Mouse (Mus musculus): ENCODE measurements around the gene Gtf2h5.
A peak's percentile ranks its signal among the peaks of the same experiment; 100 is the strongest.

GRCm38 (mm10) chr17:6079287-6080122 is at the start of gene Gtf2h5, which contains the start of gene Serac1:
- TF ChIP-seq CTCF (IDR thresholded peaks at IDR 0.05; ENCODE audit: insufficient read depth, low read length) = no peak
- peak; percentile 88 for TF ChIP-seq POLR2A (IDR thresholded peaks at IDR 0.05; ENCODE audit: borderline replicate concordance, extremely low read depth, low read depth, low read length)
